Mouse (Mus musculus) kidney, adult 2 months (tissue): Measurements from ENCODE around the gene Hmcn1.

Experiments
- CTCF ChIP-seq: fragments of 200-500 bp; conservative IDR thresholded peaks from 2 replicates; pipeline ENCODE4 v1.5.1; 2011; ENCODE audit warnings: low read depth, mild to moderate bottlenecking, control low read depth, low read length, moderate library complexity, mixed read lengths; ENCODE audit not compliant: insufficient read depth, insufficient read length
- POLR2A ChIP-seq: fragments of 200-500 bp; IDR thresholded peaks from one replicate; pipeline ENCODE4 v1.6.1; 2011; ENCODE audit warnings: low read depth, low read length, control low read depth

- TF ChIP-seq CTCF = no peak
- no peak for TF ChIP-seq POLR2A
Observed at GRCm38 (mm10) chr1:150770948-150771521, 222.2 kb downstream of the Hmcn1 start.
